Mouse (Mus musculus) thymus, adult 2 months (tissue): ENCODE measurements around the gene Tril. TPM values are rescaled to one million over a fixed set of nuclear protein-coding genes. Genes with fewer than 3 reads are reported as not detected.

Source experiments
- DNase-seq: peaks from one replicate; pipeline ENCODE4 v3.0.0; 2021
- H3K27ac ChIP-seq: fragments of 200-500 bp; 2 replicates; pipeline ENCODE4 v1.5.1; 2012; ENCODE audit warnings: low read length, control low read depth; ENCODE audit not compliant: control insufficient read depth, insufficient read depth
- H3K27me3 ChIP-seq: fragments of 200-500 bp; 2 replicates; pipeline ENCODE4 v1.6.1; 2012; ENCODE audit warnings: mild to moderate bottlenecking, low read length, moderate library complexity, mixed read lengths; ENCODE audit not compliant: control insufficient read depth, insufficient read depth
- H3K36me3 ChIP-seq: fragments of 200-500 bp; 2 replicates; pipeline ENCODE4 v1.6.1; 2012; ENCODE audit warnings: mild to moderate bottlenecking, low read length, moderate library complexity; ENCODE audit not compliant: control insufficient read depth, insufficient read depth
- H3K4me1 ChIP-seq: fragments of 200-500 bp; replicated peaks from 2 replicates; pipeline ENCODE4 v1.6.1; 2012; ENCODE audit warnings: low read length; ENCODE audit not compliant: control insufficient read depth, insufficient read depth
- H3K4me3 ChIP-seq: fragments of 200-500 bp; 2 replicates; pipeline ENCODE4 v1.5.1; 2012; ENCODE audit warnings: mild to moderate bottlenecking, low read length, control low read depth, moderate library complexity; ENCODE audit not compliant: control insufficient read depth, insufficient read depth
- CTCF ChIP-seq: fragments of 200-500 bp; IDR thresholded peaks from 2 replicates; pipeline ENCODE4 v1.5.1; 2012; ENCODE audit warnings: mild to moderate bottlenecking, control low read depth, low read length, moderate library complexity, borderline replicate concordance; ENCODE audit not compliant: control insufficient read depth, poor library complexity, insufficient read depth; ENCODE audit errors: extremely low read depth
- POLR2A ChIP-seq: fragments of 200-500 bp; IDR thresholded peaks from 2 replicates; pipeline ENCODE4 v1.6.1; 2012; ENCODE audit warnings: mild to moderate bottlenecking, low read length, control low read depth, moderate library complexity; ENCODE audit not compliant: control insufficient read depth, poor library complexity, insufficient read depth; ENCODE audit errors: extremely low read depth
- WGBS: fragments of 180-500 bp; shearing (Covaris S2); methylation state at CpG from one replicate; pipeline ENCODE4 v1.1.7; 2018; 5-methylcytosine and 5-hydroxymethylcytosine counted together
- polyA plus RNA-seq: library from polyadenylated mRNA; depleted of rRNA; stranded (reverse); fragments of >200 nt; gene quantifications from 2 replicates; pipeline ENCODE4 v1.2.3, GENCODE M21; 2012; rRNA removed

The Tril gene
- 2.3 and 2.5 TPM in 2 replicates for polyA plus RNA-seq

DNA sequence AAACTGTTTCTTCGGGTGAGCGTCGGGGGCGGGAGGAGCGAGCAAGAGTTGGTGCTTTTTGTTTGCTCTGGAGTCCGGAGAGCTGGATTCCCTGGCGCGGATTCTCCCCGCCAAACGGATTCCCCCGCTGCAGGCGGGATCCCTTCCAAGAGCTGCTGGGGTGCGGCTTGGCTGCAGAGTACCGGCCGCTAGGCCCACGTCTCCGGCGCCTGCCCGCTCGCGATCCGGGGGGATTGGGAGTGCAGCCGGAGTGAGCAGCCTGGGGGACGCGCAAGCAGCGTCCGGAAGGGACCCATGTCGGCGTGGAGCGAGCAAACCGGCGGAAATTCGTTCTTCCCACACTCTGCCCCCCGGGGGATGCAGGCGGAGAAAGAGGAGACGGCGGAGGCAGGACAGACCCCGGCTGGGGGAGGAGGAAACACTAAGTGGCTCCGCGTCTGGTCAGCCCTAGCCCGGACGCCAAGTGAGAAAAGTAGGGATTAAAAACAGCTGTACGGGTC lies at the start of gene Tril:
Gene Tril (minus strand): TSS at position 345 of the 500 bp plus-strand sequence.
- WGBS = 3% methylated on average over 43 of the region's 43 CpGs
- Histone ChIP-seq H3K4me3 (0 out of 2 replicates have a peak within 1 kb of the TSS, but pooled peaks have one; percentile 8), H3K27ac (no peak within 1 kb of the TSS), H3K27me3 (peaks cover 4% of the 10 kb centered on the region), H3K4me1 (no peaks in the 10 kb centered on the region; the same call in 1 of the 2 replicates), H3K36me3 (no peaks in the 10 kb centered on the region)
- TF ChIP-seq POLR2A (no peak), CTCF (no peak)
- no peak for DNase-seq

DNA sequence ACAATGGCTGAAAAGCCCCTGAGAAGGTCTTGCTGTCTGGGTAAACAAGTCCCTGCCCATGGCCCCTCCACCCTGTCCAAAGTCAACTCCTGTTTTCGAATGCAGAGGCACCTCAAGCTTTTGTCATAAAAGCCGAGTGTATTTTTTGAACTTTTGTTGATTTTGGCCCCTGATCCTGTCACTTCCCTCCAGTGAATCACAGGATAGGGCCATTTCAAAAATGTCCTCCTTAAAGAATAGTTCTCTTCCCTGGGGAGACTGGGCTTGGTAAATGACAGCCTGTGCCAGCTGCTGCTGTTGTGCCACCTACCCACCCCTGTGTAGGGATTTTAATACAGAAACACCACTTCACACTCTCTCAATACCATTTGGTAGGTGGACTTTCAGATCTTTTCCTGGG lies 42.4 kb upstream of the Tril start:
- Histone ChIP-seq H3K36me3 (no peaks in the 10 kb centered on the region), H3K4me3 (no peak overlapping the region), H3K4me1 (no peaks in the 10 kb centered on the region), H3K27ac (no peak overlapping the region), H3K27me3 (no peaks in the 10 kb centered on the region)
- WGBS = 75% methylated on average over 2 of the region's 2 CpGs
- DNase-seq = no peak
- TF ChIP-seq CTCF (no peak), POLR2A (no peak)

DNA sequence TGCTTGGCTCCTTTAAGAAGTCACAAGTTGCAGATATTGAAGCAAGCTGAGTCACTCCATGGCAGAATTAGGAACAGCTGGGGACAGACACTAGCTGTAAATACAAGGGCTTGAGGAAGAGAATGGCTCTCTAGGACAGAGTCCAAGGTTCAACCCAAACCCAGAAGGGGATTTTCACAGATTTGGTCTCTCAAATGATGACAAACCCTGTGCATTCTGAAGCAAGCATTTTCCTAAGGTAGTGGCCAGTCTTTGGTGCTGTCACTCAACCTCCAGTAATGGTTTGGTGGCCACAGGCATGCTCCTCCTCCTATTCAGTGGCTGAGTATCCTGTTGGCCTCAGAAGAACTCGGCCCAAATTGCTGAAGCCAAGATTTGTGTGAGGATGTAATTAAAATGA lies 38.5 kb upstream of the Tril start:
- no peak for DNase-seq
- WGBS = 67% methylated on average over 1 of the region's 1 CpGs
- Histone ChIP-seq H3K4me3 (no peak overlapping the region), H3K27ac (no peak overlapping the region), H3K4me1 (no peaks in the 10 kb centered on the region), H3K27me3 (no peaks in the 10 kb centered on the region), H3K36me3 (no peaks in the 10 kb centered on the region)
- TF ChIP-seq CTCF (no peak), POLR2A (no peak)

DNA sequence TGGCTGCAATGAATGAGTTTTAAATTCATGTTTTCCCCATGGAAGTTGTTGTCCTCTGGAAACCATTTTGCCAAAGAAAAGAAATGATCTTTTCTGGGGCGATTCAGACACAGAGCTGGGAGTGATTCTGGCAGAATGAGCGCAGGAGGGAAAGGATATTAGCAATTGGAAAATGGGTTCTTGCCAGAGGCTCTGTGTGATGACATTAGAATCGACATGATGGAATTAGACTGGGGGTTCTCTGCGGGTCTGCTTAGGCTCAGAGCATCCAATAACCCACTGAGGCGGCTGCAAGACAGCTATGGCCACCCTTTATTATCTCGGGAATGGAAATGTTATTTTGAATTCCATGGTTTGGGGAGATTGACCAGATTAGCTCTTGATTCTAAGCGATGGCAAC lies 37.2 kb upstream of the Tril start:
- H3K36me3 ChIP-seq = no peaks in the 10 kb centered on the region
- 84% methylated on average over 7 of the region's 7 CpGs for WGBS
- DNase-seq = no peak
- H3K27me3 ChIP-seq = no peaks in the 10 kb centered on the region
- no peak overlapping the region for H3K27ac ChIP-seq
- H3K4me1 ChIP-seq = no peaks in the 10 kb centered on the region
- no peak overlapping the region for H3K4me3 ChIP-seq
- TF ChIP-seq CTCF (no peak), POLR2A (no peak)

DNA sequence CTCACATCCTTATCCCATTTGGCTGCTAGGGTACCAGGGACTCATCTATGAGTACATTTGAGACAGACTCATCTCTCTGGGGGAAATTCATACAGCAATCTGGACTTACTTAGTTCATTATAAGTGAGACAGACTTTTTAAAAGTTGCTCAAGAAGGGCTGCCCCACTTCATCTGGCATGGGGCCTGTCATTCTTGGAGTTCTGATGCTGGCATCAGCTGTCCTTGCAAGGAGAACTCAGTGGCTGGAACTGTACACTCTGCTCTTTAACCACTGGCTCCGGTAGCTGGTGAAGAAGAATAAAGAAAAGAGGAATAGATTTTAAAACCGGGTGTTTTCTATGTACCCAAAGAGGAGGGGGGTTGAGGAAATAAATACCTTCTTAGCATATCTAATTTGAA lies 36.1 kb upstream of the Tril start:
- Histone ChIP-seq H3K4me3 (no peak overlapping the region), H3K27me3 (no peaks in the 10 kb centered on the region), H3K4me1 (no peaks in the 10 kb centered on the region), H3K36me3 (no peaks in the 10 kb centered on the region), H3K27ac (no peak overlapping the region)
- no peak for DNase-seq
- TF ChIP-seq POLR2A (no peak), CTCF (no peak)
- 76% methylated on average over 2 of the region's 2 CpGs for WGBS

DNA sequence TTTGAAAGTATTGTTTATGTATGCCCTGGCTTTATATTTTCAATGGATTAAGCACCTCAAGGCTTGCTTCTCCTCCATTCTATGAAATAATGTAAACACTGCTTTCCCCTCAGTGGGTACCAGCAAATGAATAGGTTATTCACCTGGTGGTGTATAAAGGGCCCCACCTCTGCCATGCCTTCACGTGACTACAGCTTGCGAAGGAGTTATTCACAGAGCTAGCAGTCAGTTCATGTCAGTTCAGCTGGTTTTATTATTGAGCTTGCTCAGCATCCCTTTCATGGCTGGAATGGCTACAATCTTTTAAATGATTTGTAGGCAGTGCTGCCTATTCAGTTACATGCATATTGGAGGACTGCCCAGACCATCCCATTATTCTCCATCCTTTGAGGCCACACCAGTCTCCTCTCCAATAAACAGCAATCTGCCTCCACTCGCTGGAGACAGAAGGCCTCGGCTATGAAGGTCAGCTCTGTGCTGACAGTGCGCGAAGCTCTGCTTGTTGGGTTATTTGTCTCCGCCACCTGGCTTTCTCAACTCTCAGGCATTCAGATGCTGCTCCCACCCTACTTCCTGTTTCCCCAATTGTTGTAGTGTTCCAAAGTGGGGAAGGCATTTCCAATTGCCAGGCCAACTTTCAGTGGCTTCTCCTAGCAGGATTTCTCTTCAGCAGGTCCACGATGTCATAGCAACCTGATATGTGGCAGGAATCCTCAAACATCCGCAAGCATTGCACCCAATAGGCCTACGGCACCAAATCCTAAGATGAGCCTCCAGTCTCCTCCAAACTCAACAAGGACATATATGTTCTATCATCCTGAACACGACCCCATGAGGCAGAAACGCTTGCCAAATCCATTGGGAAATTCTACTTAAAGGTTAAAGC lies 34.6 kb upstream of the Tril start:
- Histone ChIP-seq H3K4me3 (no peak overlapping the region), H3K27ac (no peak overlapping the region), H3K36me3 (no peaks in the 10 kb centered on the region), H3K4me1 (no peaks in the 10 kb centered on the region), H3K27me3 (no peaks in the 10 kb centered on the region)
- WGBS = 93% methylated on average over 12 of the region's 12 CpGs
- TF ChIP-seq CTCF = no peak
- TF ChIP-seq POLR2A = no peak
- no peak for DNase-seq
